Mouse (Mus musculus): ENCODE results near the gene Olfr1317. TPM values are rescaled to one million over a fixed set of nuclear protein-coding genes. Genes with fewer than 3 reads are reported as not detected.

Olfr1317 gene
- total RNA-seq (2017) = not detected in 3 replicates

- ATAC-seq (replicated peaks; ENCODE audit: insufficient number of reproducible peaks, low FRiP score, low TSS enrichment, poor library complexity, severe bottlenecking) = no peak
Observed at GRCm38 (mm10) chr2:112140029-112140428, at the start of gene Olfr1317. Gene Olfr1317 (plus strand): TSS chr2:112140329.

- no peak for ATAC-seq (replicated peaks; ENCODE audit: insufficient number of reproducible peaks, low FRiP score, low TSS enrichment, poor library complexity, severe bottlenecking)
Observed at GRCm38 (mm10) chr2:112096681-112097080, 43.4 kb upstream of the Olfr1317 start, which contains the start of gene Olfr1314. Gene Olfr1314 (minus strand): TSS chr2:112096781.

DNA sequence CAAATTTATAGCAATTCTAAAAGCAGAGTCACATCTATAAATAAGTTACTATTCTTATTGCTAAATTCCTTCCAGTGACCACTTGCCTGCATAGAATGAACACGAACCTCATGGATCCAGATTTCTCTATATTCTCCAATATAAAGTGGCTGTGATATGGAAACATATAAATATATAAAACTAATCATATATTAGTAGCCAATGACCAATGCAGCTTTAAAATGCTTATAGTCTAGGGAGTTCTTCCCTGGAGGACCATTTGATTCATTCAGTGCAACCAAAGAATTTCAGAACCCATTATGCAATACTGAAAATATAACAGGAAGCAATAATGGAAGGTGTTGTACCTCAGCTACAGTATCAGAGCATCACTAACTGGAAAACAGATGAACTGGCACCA is 24.8 kb upstream of the Olfr1317 start, which contains the start of gene Olfr1315-ps1:
Olfr1315-ps1 (minus strand) TSS at position 101 of the 400 bp plus-strand sequence.
- no peak for ATAC-seq (replicated peaks; ENCODE audit: insufficient number of reproducible peaks, low FRiP score, low TSS enrichment, poor library complexity, severe bottlenecking)

DNA sequence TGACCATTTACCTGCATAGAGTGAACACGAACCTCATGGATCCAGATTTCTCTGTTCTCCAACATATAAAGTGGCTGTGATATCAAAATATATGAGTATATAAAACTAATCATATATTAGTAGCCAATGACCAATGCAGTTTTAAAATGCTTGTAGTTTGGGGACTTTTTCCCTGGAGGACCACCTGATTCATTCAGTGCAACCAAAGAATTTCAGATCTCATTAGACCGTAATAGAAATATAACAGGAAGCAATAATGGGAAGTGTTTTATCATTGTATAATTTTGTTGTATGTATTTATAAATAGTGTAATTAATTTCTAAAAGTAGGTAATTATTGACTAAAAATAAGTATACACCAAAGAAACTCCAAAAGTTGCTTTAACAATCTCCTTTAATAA is 5.3 kb upstream of the Olfr1317 start, which contains the start of gene Olfr1316:
Olfr1316 (minus strand) TSS at position 101 of the 400 bp plus-strand sequence.
- ATAC-seq (replicated peaks; ENCODE audit: insufficient number of reproducible peaks, low FRiP score, low TSS enrichment, poor library complexity, severe bottlenecking) = no peak

DNA sequence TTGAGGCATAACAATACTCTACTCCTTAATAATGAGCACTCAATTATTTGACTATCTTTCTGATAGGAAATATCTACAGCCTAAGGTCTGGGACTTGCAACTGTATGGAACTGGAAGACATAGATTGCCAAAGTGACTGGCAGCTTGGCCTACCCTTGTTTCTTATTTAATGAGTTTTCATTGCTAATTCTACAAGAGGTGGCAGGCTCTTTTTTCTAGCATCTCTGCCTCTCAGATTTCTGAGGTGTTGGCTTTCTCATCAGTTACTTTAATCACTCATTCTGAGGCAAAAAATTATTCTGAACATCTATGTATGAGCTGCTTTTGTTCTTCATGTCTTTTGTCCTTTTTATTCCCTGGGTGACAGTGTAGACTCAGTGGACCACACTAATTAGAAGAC is 13.8 kb downstream of the Olfr1317 start, which contains the start of gene Olfr1318:
Olfr1318 (plus strand) TSS at position 301 of the 400 bp plus-strand sequence.
- ATAC-seq (replicated peaks; ENCODE audit: insufficient number of reproducible peaks, low FRiP score, low TSS enrichment, poor library complexity, severe bottlenecking) = no peak

Other genes with a start within 250 kb of the Olfr1317 start
- gene Olfr1306, start 224.1 kb upstream of the Olfr1317 start, total RNA-seq (2017) = not detected in 3 replicates
- under 0.01 to 0.10 TPM in 2 of 3 replicates, not detected in the other for gene Olfr1307, start 190.9 kb upstream of the Olfr1317 start, total RNA-seq (2017)
- not detected in 3 replicates for gene Olfr1308, start 175.4 kb upstream of the Olfr1317 start, total RNA-seq (2017)
- gene Olfr1309, start 150.0 kb upstream of the Olfr1317 start, total RNA-seq (2017) = not detected in 3 replicates
- gene Olfr1310, start 127.6 kb upstream of the Olfr1317 start, total RNA-seq (2017) = not detected in 3 replicates
- not detected in 3 replicates for gene Olfr1311, start 115.9 kb upstream of the Olfr1317 start, total RNA-seq (2017)
- not detected in 3 replicates for gene Olfr1312, start 90.1 kb upstream of the Olfr1317 start, total RNA-seq (2017)
- not detected in 3 replicates for gene Olfr1313, start 62.5 kb upstream of the Olfr1317 start, total RNA-seq (2017)
- not detected in 3 replicates for gene Olfr1314, start 43.5 kb upstream of the Olfr1317 start, total RNA-seq (2017)
- gene Olfr1315-ps1, start 24.9 kb upstream of the Olfr1317 start, total RNA-seq (2017) = not detected in 3 replicates
- not detected in 3 replicates for gene Olfr1316, start 5.4 kb upstream of the Olfr1317 start, total RNA-seq (2017)
- gene Olfr1318, start 13.9 kb downstream of the Olfr1317 start, total RNA-seq (2017) = not detected in 3 replicates
- gene Lpcat4, start 99.1 kb downstream of the Olfr1317 start, total RNA-seq (2017) = 21.3 to 55.5 TPM (median 46.2 TPM) in 3 replicates
- gene Nutm1, start 119.0 kb downstream of the Olfr1317 start, total RNA-seq (2017) = not detected in 3 replicates
- gene Nop10, start 121.6 kb downstream of the Olfr1317 start, total RNA-seq (2017) = 47.8 to 69.9 TPM (median 58.9 TPM) in 3 replicates
- gene Slc12a6, start 125.5 kb downstream of the Olfr1317 start, total RNA-seq (2017) = 175 to 238 TPM (median 221 TPM) in 3 replicates
- gene Gm21985, start 126.0 kb downstream of the Olfr1317 start, total RNA-seq (2017) = 0.49 to 16.1 TPM (median 12.5 TPM) in 3 replicates
- gene Emc4, start 227.7 kb downstream of the Olfr1317 start, total RNA-seq (2017) = 33.5 to 44.1 TPM (median 34.3 TPM) in 3 replicates
- gene Katnbl1, start 238.9 kb downstream of the Olfr1317 start, total RNA-seq (2017) = 11.0 to 20.2 TPM (median 14.8 TPM) in 3 replicates